Mouse (Mus musculus): Measurements from ENCODE around the gene Klhl23. TPM values are rescaled to one million over a fixed set of nuclear protein-coding genes. Genes with fewer than 3 reads are reported as not detected.
A peak's percentile ranks its signal among the peaks of the same experiment; 100 is the strongest.

Gene Klhl23
- 44.9 and 47.7 TPM in 2 replicates for polyA plus RNA-seq (2014; fragmentation: Nextera tagmentation; extraction: Ambion mirVana)

DNA sequence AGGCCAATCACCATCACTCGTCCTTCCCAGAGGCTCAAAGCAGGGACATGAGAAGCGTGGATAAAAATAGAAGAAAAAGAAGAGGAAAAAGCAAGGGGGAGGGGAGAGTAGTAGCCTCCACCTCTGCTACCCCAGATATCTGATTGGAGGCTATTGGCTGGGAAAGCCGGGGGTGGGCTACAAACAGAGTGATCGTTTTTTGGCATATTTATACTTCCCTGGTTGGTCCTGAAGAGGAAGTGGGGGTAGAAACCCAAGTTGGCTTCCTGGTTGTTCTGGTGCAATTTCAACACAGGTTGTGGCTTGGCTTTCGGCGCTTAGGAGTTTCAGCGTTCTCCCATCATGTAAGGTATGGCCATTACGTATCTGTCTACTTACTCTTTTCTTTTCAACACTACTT is at the start of gene Klhl23:
Klhl23 (plus strand) TSS at position 234 of the 400 bp plus-strand sequence.
- peak within 1 kb of the TSS; percentile 85 for H3K4me3 ChIP-seq (ENCODE audit: low read depth, low read length)
- 3% methylated on average over 8 of the region's 8 CpGs for WGBS
- peak within 1 kb of the TSS; percentile 85 for H3K9ac ChIP-seq (ENCODE audit: low read depth, low read length)
- H3K27ac ChIP-seq (ENCODE audit: low read depth, low read length): peak within 1 kb of the TSS; percentile 79
- ATAC-seq (replicated peaks; ENCODE audit: low FRiP score) (peak; percentile 66), DNase-seq (ENCODE audit: low spot score) (peak; percentile 61)
- H3K4me2 ChIP-seq: peak within 1 kb of the TSS; percentile 60
- H3K9me3 ChIP-seq (ENCODE audit: control insufficient read depth, low read length): no peaks in the 10 kb centered on the region
- peaks cover 27% of the 10 kb centered on the region for H3K4me1 ChIP-seq (replicated peaks; ENCODE audit: control insufficient read depth, insufficient read depth, low read length)
- no peaks in the 10 kb centered on the region for H3K27me3 ChIP-seq (replicated peaks; ENCODE audit: control insufficient read depth, insufficient read depth, low read length)
- peaks cover 9% of the 10 kb centered on the region for H3K36me3 ChIP-seq (ENCODE audit: control insufficient read depth, insufficient read depth, low read length)

DNA sequence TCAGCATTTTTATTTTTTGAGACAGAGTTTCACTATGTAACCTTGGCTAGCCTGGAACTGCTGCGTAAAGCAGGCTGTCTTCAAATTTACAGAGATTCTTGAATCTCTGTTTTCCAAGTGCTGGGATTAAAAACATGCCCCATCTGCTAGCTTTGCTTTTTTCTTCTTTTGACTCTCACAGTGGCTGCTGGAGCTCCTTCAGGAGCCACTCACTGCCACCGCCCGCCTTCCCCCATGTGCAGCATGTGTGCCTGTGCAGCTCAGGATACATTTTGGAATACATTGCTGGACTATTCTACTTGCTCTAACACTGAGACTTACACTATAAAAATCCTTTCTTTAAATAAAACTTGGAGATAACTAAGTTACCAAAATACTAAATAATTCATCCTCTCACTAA is 48.4 kb upstream of the Klhl23 start:
- ATAC-seq (replicated peaks; ENCODE audit: low FRiP score): no peak
- Histone ChIP-seq H3K4me2 (no peak overlapping the region), H3K27ac (ENCODE audit: low read depth, low read length) (no peak overlapping the region), H3K9me3 (ENCODE audit: control insufficient read depth, low read length) (no peaks in the 10 kb centered on the region), H3K36me3 (ENCODE audit: control insufficient read depth, insufficient read depth, low read length) (no peaks in the 10 kb centered on the region), H3K4me1 (replicated peaks; ENCODE audit: control insufficient read depth, insufficient read depth, low read length) (no peaks in the 10 kb centered on the region), H3K9ac (ENCODE audit: low read depth, low read length) (no peak overlapping the region), H3K4me3 (ENCODE audit: low read depth, low read length) (no peak overlapping the region), H3K27me3 (replicated peaks; ENCODE audit: control insufficient read depth, insufficient read depth, low read length) (no peaks in the 10 kb centered on the region)
- WGBS: 93% methylated on average over 3 of the region's 3 CpGs
- DNase-seq (ENCODE audit: low spot score): no peak

DNA sequence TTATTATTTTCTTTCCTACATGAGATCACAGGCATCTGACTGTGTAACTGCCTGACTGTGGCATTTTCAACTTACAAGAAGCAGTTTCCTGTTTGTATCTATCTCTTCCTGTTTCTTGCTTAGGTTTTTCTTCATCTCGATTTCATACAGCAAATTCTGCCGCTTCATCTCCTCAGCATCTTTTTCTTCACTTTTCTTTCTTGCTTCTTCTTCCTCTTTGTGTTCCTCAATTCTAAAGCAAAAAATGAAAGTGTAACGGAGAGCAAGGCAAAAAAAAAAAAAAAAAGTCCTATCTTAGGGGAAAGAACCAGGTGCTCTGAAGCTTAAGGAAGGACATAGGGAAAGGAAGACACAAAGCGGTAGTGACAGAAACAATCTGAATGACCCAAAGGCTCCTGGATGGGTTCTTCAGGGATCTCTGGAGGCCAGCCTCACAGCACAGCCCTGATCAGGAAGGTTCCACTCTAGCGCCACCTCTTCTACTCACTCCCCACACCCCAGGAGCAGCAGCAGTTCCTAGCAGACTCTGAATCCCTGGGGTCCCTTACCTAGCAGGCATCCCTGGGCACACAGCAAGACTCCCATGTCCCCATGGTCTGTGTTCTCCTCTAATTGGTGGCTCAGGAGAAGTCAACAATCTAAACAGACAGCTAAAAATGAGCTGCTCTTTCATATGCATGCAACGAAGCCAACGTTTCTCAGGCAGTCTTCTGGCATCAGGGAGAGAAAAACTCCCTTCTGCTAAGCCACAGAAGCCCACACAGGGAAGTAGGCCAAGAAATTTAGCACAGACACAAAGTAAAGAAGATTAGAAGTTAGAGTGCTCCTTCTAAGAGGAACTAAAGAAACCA is 43.5 kb upstream of the Klhl23 start:
- no peaks in the 10 kb centered on the region for H3K9me3 ChIP-seq (ENCODE audit: control insufficient read depth, low read length)
- DNase-seq (ENCODE audit: low spot score): no peak
- no peak overlapping the region for H3K9ac ChIP-seq (ENCODE audit: low read depth, low read length)
- 58% methylated on average over 7 of the region's 7 CpGs for WGBS
- no peaks in the 10 kb centered on the region for H3K36me3 ChIP-seq (ENCODE audit: control insufficient read depth, insufficient read depth, low read length)
- ATAC-seq (replicated peaks; ENCODE audit: low FRiP score): no peak
- H3K27me3 ChIP-seq (replicated peaks; ENCODE audit: control insufficient read depth, insufficient read depth, low read length): no peaks in the 10 kb centered on the region
- H3K4me1 ChIP-seq (replicated peaks; ENCODE audit: control insufficient read depth, insufficient read depth, low read length): no peaks in the 10 kb centered on the region
- no peak overlapping the region for H3K4me3 ChIP-seq (ENCODE audit: low read depth, low read length)
- no peak overlapping the region for H3K4me2 ChIP-seq
- no peak overlapping the region for H3K27ac ChIP-seq (ENCODE audit: low read depth, low read length)

DNA sequence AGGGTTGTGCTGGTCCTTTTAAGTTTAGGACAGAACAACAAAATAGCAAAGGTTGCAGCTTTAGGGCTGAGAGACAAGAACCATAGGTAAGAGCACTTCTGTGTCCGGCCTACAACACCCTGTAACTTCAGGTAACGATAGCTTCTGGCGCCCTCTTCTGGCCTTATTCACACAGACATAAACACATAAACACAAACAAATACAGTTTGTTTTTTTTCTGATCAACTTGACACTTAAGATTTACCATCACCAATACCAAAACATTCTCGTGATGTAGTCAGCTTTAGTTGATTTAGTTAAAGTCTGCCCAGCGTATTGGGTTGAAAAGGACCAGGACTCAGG is 42.9 kb upstream of the Klhl23 start:
- Histone ChIP-seq H3K27ac (ENCODE audit: low read depth, low read length) (no peak overlapping the region), H3K27me3 (replicated peaks; ENCODE audit: control insufficient read depth, insufficient read depth, low read length) (no peaks in the 10 kb centered on the region), H3K9me3 (ENCODE audit: control insufficient read depth, low read length) (no peaks in the 10 kb centered on the region), H3K9ac (ENCODE audit: low read depth, low read length) (no peak overlapping the region), H3K4me3 (ENCODE audit: low read depth, low read length) (no peak overlapping the region), H3K4me1 (replicated peaks; ENCODE audit: control insufficient read depth, insufficient read depth, low read length) (no peaks in the 10 kb centered on the region), H3K36me3 (ENCODE audit: control insufficient read depth, insufficient read depth, low read length) (no peaks in the 10 kb centered on the region), H3K4me2 (no peak overlapping the region)
- DNase-seq (ENCODE audit: low spot score) (no peak), ATAC-seq (replicated peaks; ENCODE audit: low FRiP score) (no peak)
- 46% methylated on average over 5 of the region's 5 CpGs for WGBS

DNA sequence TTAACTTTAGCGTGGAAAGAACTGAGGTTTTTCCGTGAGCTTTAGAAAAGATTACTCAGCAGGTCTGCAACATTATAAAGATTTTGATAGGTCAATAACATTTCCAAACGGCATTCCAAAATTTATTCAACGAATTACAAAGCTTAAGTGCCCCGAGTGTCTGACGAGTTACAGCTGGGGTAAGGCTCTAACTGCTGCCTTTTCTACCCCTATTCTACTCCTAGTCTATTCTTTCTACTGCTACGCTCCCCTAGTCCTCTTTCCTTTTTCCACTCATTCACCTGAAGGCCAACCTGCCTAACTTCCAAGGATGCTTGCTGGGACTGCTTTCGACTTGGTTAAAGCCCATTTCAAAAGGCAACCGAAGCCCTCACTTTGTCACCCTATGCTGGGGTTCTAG is 32.8 kb upstream of the Klhl23 start:
- H3K9ac ChIP-seq (ENCODE audit: low read depth, low read length): peak overlapping the region; percentile 68
- H3K36me3 ChIP-seq (ENCODE audit: control insufficient read depth, insufficient read depth, low read length): peaks cover 2% of the 10 kb centered on the region; the same call in 1 of the 2 replicates
- WGBS: 35% methylated on average over 9 of the region's 9 CpGs
- peak overlapping the region; percentile 79 for H3K4me2 ChIP-seq
- ATAC-seq (replicated peaks; ENCODE audit: low FRiP score) (0 out of 2 replicates have a peak, but pooled peaks have one; percentile 9), DNase-seq (ENCODE audit: low spot score) (no peak)
- H3K27ac ChIP-seq (ENCODE audit: low read depth, low read length): no peak overlapping the region
- H3K4me1 ChIP-seq (replicated peaks; ENCODE audit: control insufficient read depth, insufficient read depth, low read length): peaks cover 3% of the 10 kb centered on the region; the same call in 1 of the 2 replicates
- no peaks in the 10 kb centered on the region for H3K9me3 ChIP-seq (ENCODE audit: control insufficient read depth, low read length)
- H3K27me3 ChIP-seq (replicated peaks; ENCODE audit: control insufficient read depth, insufficient read depth, low read length): no peaks in the 10 kb centered on the region
- H3K4me3 ChIP-seq (ENCODE audit: low read depth, low read length): peak overlapping the region; percentile 60

DNA sequence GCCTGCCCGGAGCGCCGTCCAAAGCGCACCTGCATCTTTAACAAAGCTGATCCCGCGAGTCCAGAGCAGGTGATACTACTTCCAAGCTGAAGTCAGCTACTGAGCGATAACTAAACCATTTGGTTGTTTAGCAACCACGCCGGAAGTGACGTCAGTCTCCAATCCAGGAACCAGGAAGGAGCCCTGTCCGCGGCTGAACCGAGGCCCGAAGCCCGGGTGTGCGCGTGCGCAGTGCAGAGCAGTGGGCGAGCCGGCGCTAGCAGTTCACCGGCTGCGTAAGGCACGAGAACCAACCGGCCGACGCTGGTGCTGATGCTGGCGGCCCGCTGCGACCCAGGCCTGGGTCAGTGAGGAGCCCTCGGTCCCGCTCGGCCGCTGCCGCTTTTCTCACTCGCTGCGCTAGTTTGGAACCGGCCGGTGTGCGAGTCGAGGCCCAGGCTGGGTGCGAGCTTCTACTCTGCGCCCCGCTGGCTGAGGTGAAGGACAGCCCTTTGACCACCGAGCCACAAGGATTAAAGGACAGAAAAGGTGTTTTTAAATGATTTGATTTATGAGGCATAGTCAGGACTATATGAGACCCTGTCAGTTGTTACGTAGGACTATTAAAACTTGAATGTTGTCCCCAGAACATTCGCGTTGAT is 32.2 kb upstream of the Klhl23 start, which contains the start of the genes Ccdc173 and Phospho2:
Ccdc173 (minus strand) TSS at position 147 of the 641 bp plus-strand sequence.
Phospho2 (plus strand) TSS at position 195 of the 641 bp plus-strand sequence.
- ATAC-seq (replicated peaks; ENCODE audit: low FRiP score) (peak; percentile 93), DNase-seq (ENCODE audit: low spot score) (peak; percentile 98)
- Histone ChIP-seq H3K27me3 (replicated peaks; ENCODE audit: control insufficient read depth, insufficient read depth, low read length) (no peaks in the 10 kb centered on the region), H3K36me3 (ENCODE audit: control insufficient read depth, insufficient read depth, low read length) (peaks cover 4% of the 10 kb centered on the region; the same call in 1 of the 2 replicates), H3K4me2 (peak within 1 kb of the TSS; percentile 79), H3K4me1 (replicated peaks; ENCODE audit: control insufficient read depth, insufficient read depth, low read length) (peaks cover 3% of the 10 kb centered on the region; the same call in 1 of the 2 replicates), H3K9me3 (ENCODE audit: control insufficient read depth, low read length) (no peaks in the 10 kb centered on the region), H3K27ac (ENCODE audit: low read depth, low read length) (peak within 1 kb of the TSS; percentile 5; the same call in 1 of the 2 replicates), H3K9ac (ENCODE audit: low read depth, low read length) (peak within 1 kb of the TSS; percentile 68), H3K4me3 (ENCODE audit: low read depth, low read length) (peak within 1 kb of the TSS; percentile 60)
- WGBS: 1% methylated on average over 48 of the region's 48 CpGs

DNA sequence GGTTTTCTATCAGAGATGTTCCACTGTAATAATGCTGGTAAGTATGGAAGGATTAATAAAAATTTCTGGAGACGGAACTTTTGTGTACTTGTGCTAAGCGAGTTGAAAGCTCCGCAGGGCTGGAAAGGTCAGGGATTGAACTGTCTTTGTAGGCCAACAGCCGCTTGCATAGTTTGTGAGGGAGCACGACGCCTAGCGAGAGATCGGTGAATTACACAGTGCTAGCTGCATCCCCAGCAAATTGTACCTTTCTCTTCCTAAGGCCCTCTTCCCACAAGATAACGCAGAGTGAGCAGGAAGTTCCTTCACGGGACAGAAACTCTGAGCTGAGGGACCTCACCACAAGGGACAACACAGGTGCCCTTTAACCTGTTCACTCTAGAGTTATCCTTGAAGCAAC is 31.5 kb upstream of the Klhl23 start:
- Histone ChIP-seq H3K4me1 (replicated peaks; ENCODE audit: control insufficient read depth, insufficient read depth, low read length) (peaks cover 3% of the 10 kb centered on the region; the same call in 1 of the 2 replicates), H3K36me3 (ENCODE audit: control insufficient read depth, insufficient read depth, low read length) (peaks cover 6% of the 10 kb centered on the region), H3K27ac (ENCODE audit: low read depth, low read length) (0 out of 2 replicates have a peak overlapping the region, but pooled peaks have one; percentile 5), H3K4me3 (ENCODE audit: low read depth, low read length) (peak overlapping the region; percentile 60), H3K9me3 (ENCODE audit: control insufficient read depth, low read length) (no peaks in the 10 kb centered on the region), H3K27me3 (replicated peaks; ENCODE audit: control insufficient read depth, insufficient read depth, low read length) (no peaks in the 10 kb centered on the region), H3K4me2 (peak overlapping the region; percentile 79), H3K9ac (ENCODE audit: low read depth, low read length) (peak overlapping the region; percentile 68)
- ATAC-seq (replicated peaks; ENCODE audit: low FRiP score) (peak; percentile 70), DNase-seq (ENCODE audit: low spot score) (peak; percentile 80)
- WGBS: 1% methylated on average over 10 of the region's 10 CpGs

DNA sequence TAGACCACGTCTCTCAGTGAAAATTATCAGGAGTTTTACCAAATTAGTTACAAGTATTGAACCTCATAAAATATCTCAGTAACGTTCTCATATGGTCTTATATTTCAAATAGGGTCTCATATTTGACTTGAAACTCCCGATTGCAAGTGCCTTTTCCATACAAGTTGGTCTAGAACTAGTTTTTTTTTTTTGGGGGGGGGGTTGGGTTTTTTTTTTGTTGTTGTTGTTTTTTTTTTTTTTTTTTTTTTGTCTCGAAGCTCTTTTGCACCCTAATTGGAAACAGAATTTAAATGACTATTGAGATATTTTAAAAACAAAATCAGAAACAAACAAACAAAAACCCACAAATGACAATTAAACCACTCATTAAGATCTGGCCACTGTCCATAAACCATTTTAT is 31.0 kb upstream of the Klhl23 start:
- no peaks in the 10 kb centered on the region for H3K27me3 ChIP-seq (replicated peaks; ENCODE audit: control insufficient read depth, insufficient read depth, low read length)
- H3K9ac ChIP-seq (ENCODE audit: low read depth, low read length): no peak overlapping the region
- ATAC-seq (replicated peaks; ENCODE audit: low FRiP score) (no peak), DNase-seq (ENCODE audit: low spot score) (no peak)
- H3K4me1 ChIP-seq (replicated peaks; ENCODE audit: control insufficient read depth, insufficient read depth, low read length): peaks cover 3% of the 10 kb centered on the region; the same call in 1 of the 2 replicates
- H3K9me3 ChIP-seq (ENCODE audit: control insufficient read depth, low read length): no peaks in the 10 kb centered on the region
- H3K27ac ChIP-seq (ENCODE audit: low read depth, low read length): no peak overlapping the region
- peaks cover 9% of the 10 kb centered on the region for H3K36me3 ChIP-seq (ENCODE audit: control insufficient read depth, insufficient read depth, low read length)
- H3K4me3 ChIP-seq (ENCODE audit: low read depth, low read length): peak overlapping the region; percentile 60; the same call in 1 of the 2 replicates
- WGBS: 59% methylated on average over 4 of the region's 4 CpGs
- H3K4me2 ChIP-seq: peak overlapping the region; percentile 79
